ENCODE assay signal across 24 mouse cellular contexts in genomic region chr13:11369456-11369855, GRCm38 (mm10).
A peak's percentile ranks its signal among the peaks of the same experiment; 100 is the strongest.
DNase-seq lines count a peak whose midpoint lies in the region; TF ChIP-seq lines count a peak whose summit lies in the region.
"Had no signal": no experiment of that assay in that cellular context is flagged by ENCODE, and none has a peak within 500 bp of the region (broad histone marks: within the 10 kb centered on the region; RNA-seq: fewer than 3 reads in every experiment).

No protein-coding gene starts in this region.

- peaks cover 0 to 2% of the 10 kb centered on the region in 2 experiments; a peak in 1 of 4 replicates for H3K4me1 ChIP-seq in ES-E14 (ENCODE audit: control insufficient read depth in 2 of 2, insufficient read depth in 2 of 2, low read length in 2 of 2, poor library complexity in 1 of 2)
- H3K4me1 ChIP-seq in midbrain, embryonic 10.5 days = no peaks in the 10 kb centered on the region
- H3K4me1 ChIP-seq: embryonic facial prominence, embryonic 13.5 days; embryonic facial prominence, embryonic 15.5 days; forebrain, embryonic 10.5 days; forebrain, embryonic 12.5 days had no signal

- peak; percentile 49 for DNase-seq in ES-CJ7 (ENCODE audit: low read depth, low spot score)
- DNase-seq in ES-E14 (ENCODE audit: low read depth, low spot score) = peak; percentile 31
- peak; percentile 60 for DNase-seq in R1 (ENCODE audit: low read depth, low spot score)
- DNase-seq in ZHBTc4 (ENCODE audit: low read depth, low spot score) = peak; percentile 82
- DNase-seq in kidney, postnatal 4 days = no peak
- no peak for DNase-seq in left cerebral cortex, adult 8-10 months (ENCODE audit: low spot score in 2 of 2)
- DNase-seq in right cerebral cortex, adult 2 months (ENCODE audit: low spot score in 2 of 2) = no peak
- no peak for DNase-seq in midbrain, embryonic 10.5 days (ENCODE audit: low spot score)
- DNase-seq: adrenal gland, adult 2 months; adrenal gland, postnatal 10 days; adrenal gland, postnatal 25 days; cerebellum, adult 11 months; cerebellum, adult 18-20 months; cerebellum, adult 8-10 months; cerebellum, adult 9-11 months; cerebellum, postnatal 14 days; cerebellum, postnatal 36 days; embryo, embryonic 11 days had no signal

- H3K9ac ChIP-seq in ES-E14 (ENCODE audit: insufficient read depth, low read depth, low read length, poor library complexity, severe bottlenecking) = no peak overlapping the region
- H3K9ac ChIP-seq: embryonic facial prominence, embryonic 13.5 days; embryonic facial prominence, embryonic 15.5 days; forebrain, embryonic 12.5 days had no signal

- H3K27ac ChIP-seq in ES-E14 (ENCODE audit: insufficient read depth, low read depth, low read length, poor library complexity, severe bottlenecking) = no peak overlapping the region
- H3K27ac ChIP-seq in midbrain, embryonic 10.5 days (replicated peaks) = no peak overlapping the region
- H3K27ac ChIP-seq: embryonic facial prominence, embryonic 13.5 days; embryonic facial prominence, embryonic 15.5 days; forebrain, embryonic 10.5 days; forebrain, embryonic 12.5 days had no signal

- no peaks in the 10 kb centered on the region for H3K27me3 ChIP-seq in midbrain, embryonic 10.5 days (ENCODE audit: low read depth, poor library complexity, severe bottlenecking)
- H3K27me3 ChIP-seq: embryonic facial prominence, embryonic 13.5 days; embryonic facial prominence, embryonic 15.5 days; forebrain, embryonic 12.5 days; Patski had no signal

- no peaks in the 10 kb centered on the region for H3K9me3 ChIP-seq in ES-E14 (ENCODE audit: control insufficient read depth, insufficient read depth, low read depth, low read length)
- no peaks in the 10 kb centered on the region for H3K9me3 ChIP-seq in midbrain, embryonic 10.5 days (replicated peaks)
- H3K9me3 ChIP-seq: embryonic facial prominence, embryonic 13.5 days; embryonic facial prominence, embryonic 15.5 days; forebrain, embryonic 10.5 days; forebrain, embryonic 12.5 days had no signal

- no peaks in the 10 kb centered on the region for H3K36me3 ChIP-seq in ES-E14 (ENCODE audit: control insufficient read depth, insufficient read depth, low read length, poor library complexity, severe bottlenecking)
- no peaks in the 10 kb centered on the region for H3K36me3 ChIP-seq in midbrain, embryonic 10.5 days
- H3K36me3 ChIP-seq: embryonic facial prominence, embryonic 13.5 days; embryonic facial prominence, embryonic 15.5 days; forebrain, embryonic 10.5 days; forebrain, embryonic 12.5 days had no signal

- in situ Hi-C loops in ES-E14 (cut with MboI; ENCODE audit: low sequenced_read_pairs in 2 of 2, unreplicated experiment in 2 of 2) = no loop called here

- WGBS in midbrain, embryonic 10.5 days = 88% methylated on average over 1 of the region's 1 CpGs

- no peak overlapping the region for H3K4me3 ChIP-seq in ES-E14 (ENCODE audit: insufficient read depth in 1 of 2, low read depth in 1 of 2, low read length in 2 of 2, poor library complexity in 1 of 2, severe bottlenecking in 1 of 2)
- H3K4me3 ChIP-seq in midbrain, embryonic 10.5 days = no peak overlapping the region
- H3K4me3 ChIP-seq: embryonic facial prominence, embryonic 13.5 days; embryonic facial prominence, embryonic 15.5 days; erythroblast, embryonic 14.5 days; forebrain, embryonic 10.5 days; forebrain, embryonic 12.5 days had no signal

TF ChIP-seq in ES-E14, 5 proteins besides CTCF, POLR2A, EP300 and RAD21:
- TF ChIP-seq HCFC1 (IDR thresholded peaks at IDR 0.05; ENCODE audit: borderline replicate concordance, insufficient read depth, low read length) (no peak), CHD2 (IDR thresholded peaks at IDR 0.05; ENCODE audit: low read depth, low read length) (0 out of 2 replicates have a peak, but pooled peaks have one; percentile 16)

Comparison
In these comparisons a context has a peak if more than half of its experiments do, and no peak if none do; other contexts are left out.
1. DNase-seq: peak in ES-CJ7 (single experiment), ES-E14 (single experiment), R1 (single experiment) and ZHBTc4 (single experiment); none in kidney, postnatal 4 days (0 of 2), left cerebral cortex, adult 8-10 months (0 of 2), right cerebral cortex, adult 2 months (0 of 2) and midbrain, embryonic 10.5 days (single experiment).